ENCODE assay signal across 9 mouse cellular contexts in the genomic region with DNA sequence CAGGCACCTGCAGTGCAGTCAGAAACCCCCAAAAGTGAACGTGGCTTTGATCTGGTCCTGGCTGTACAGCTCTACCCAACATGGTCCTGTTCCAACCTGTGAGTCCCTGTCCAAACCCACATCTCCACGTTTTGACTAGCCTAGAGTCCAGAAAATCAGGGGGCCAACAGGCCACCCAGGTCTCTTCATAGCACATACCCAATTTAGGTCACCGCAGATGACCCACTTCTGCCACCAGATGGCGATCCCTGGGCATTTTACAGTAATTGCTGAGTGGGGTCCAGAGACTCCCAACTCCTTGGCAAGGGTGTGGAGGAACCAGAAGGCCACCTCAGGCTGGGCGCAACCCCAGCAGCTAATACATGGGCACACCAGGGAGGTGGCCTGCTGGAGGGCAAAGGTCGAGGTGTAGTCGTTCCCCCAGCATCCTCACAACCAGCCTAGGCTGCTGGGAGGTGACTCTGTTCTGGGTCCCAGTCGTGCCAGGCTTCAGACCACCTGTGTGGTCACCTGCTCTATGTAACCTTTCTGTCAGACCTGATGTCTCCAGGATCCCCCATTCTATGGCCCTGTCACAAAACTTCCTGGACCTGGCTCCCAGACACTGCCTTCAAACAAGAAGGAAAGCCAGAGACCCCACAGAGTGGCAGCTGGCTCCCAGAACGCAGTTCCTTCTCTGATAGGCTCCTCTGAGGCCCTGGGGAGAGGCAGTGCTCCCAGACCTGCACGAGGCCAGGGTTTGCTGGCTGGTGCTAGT. TPM values are rescaled to one million over a fixed set of nuclear protein-coding genes. Genes with fewer than 3 reads are reported as not detected.
DNase-seq lines count a peak whose midpoint lies in the region; ATAC-seq lines count a peak whose summit lies in the region.
"Had no signal": no experiment of that assay in that cellular context is flagged by ENCODE, and none has a peak within 500 bp of the region (broad histone marks: within the 10 kb centered on the region; RNA-seq: fewer than 3 reads in every experiment).

No protein-coding gene starts in this region.

- no peak overlapping the region for H3K27ac ChIP-seq in liver, embryonic 12.5 days
- H3K27ac ChIP-seq in heart, embryonic 11.5 days (ENCODE audit: low read depth, low read length), result no peak overlapping the region

- no peaks in the 10 kb centered on the region for H3K27me3 ChIP-seq in liver, embryonic 12.5 days (replicated peaks)
- H3K27me3 ChIP-seq in heart, embryonic 11.5 days (ENCODE audit: control insufficient read depth, insufficient read depth, low read length), result no peaks in the 10 kb centered on the region

- H3K9me3 ChIP-seq in liver, embryonic 12.5 days (replicated peaks), result no peaks in the 10 kb centered on the region
- H3K9me3 ChIP-seq in heart, embryonic 11.5 days (replicated peaks; ENCODE audit: control insufficient read depth, low read length), result no peaks in the 10 kb centered on the region

- 31% methylated on average over 10 of the region's 10 CpGs for WGBS in liver, embryonic 12.5 days (ENCODE audit: insufficient replicate concordance)
- 39% methylated on average over 10 of the region's 10 CpGs for WGBS in heart, embryonic 11.5 days (ENCODE audit: insufficient replicate concordance)

- peak; percentile 42 for DNase-seq in liver
- peak; percentile 72 for DNase-seq in cerebellum, adult 11 months
- DNase-seq in kidney, adult 9 months, result peak; percentile 62
- DNase-seq in thymus, postnatal 0 days (ENCODE audit: low spot score), result peak; percentile 46
- DNase-seq in frontal cortex, postnatal 36 days (ENCODE audit: low spot score in 2 of 2), result no peak

- no peak; the same call in 1 of the 2 replicates for ATAC-seq in liver, embryonic 12.5 days
- peak; percentile 48; the same call in 1 of the 2 replicates for ATAC-seq in heart, embryonic 11.5 days (replicated peaks; ENCODE audit: insufficient number of reproducible peaks, low FRiP score, low TSS enrichment)
- ATAC-seq in megakaryocyte progenitor cell, adult 5-6 weeks (replicated peaks; ENCODE audit: poor library complexity), result peak; percentile 49

- H3K4me3 ChIP-seq in liver, embryonic 12.5 days, result no peak overlapping the region
- no peak overlapping the region for H3K4me3 ChIP-seq in heart, embryonic 11.5 days (ENCODE audit: low read depth, low read length)
- H3K4me3 ChIP-seq: myocyte had no signal

- no peak overlapping the region for H3K4me2 ChIP-seq in liver, embryonic 12.5 days
- H3K4me2 ChIP-seq in heart, embryonic 11.5 days, result no peak overlapping the region

- no peaks in the 10 kb centered on the region for H3K36me3 ChIP-seq in liver, embryonic 12.5 days
- no peaks in the 10 kb centered on the region for H3K36me3 ChIP-seq in heart, embryonic 11.5 days (ENCODE audit: control insufficient read depth, insufficient read depth, low read length)

- no peak overlapping the region for H3K9ac ChIP-seq in liver, embryonic 12.5 days
- no peak overlapping the region for H3K9ac ChIP-seq in heart, embryonic 11.5 days (ENCODE audit: low read depth, low read length)

- H3K4me1 ChIP-seq in liver, embryonic 12.5 days, result peaks cover 14% of the 10 kb centered on the region; the same call in 1 of the 2 replicates
- 0 out of 2 replicates have a peak, but pooled peaks cover 5% of the 10 kb centered on the region for H3K4me1 ChIP-seq in heart, embryonic 11.5 days (ENCODE audit: control insufficient read depth, insufficient read depth, low read length)

RNA-seq across cellular contexts. Expression of a gene that starts 16.6 kb away (rescaled TPM):
- polyA plus RNA-seq in liver, embryonic 12.5 days (2016; fragmentation: Nextera tagmentation; extraction: Ambion mirVana), result 0.37 and 0.49 TPM in 2 replicates
- polyA plus RNA-seq in heart, embryonic 11.5 days (2014; fragmentation: Nextera tagmentation; extraction: Ambion mirVana), result 0.24 and 0.35 TPM in 2 replicates
- total RNA-seq in megakaryocyte progenitor cell, adult 5-6 weeks (2015), result 4.7 and 6.3 TPM in 2 replicates
- total RNA-seq in megakaryocyte progenitor cell, adult 5-6 weeks (2017), result 5.6 and 6.3 TPM in 2 replicates
- polyA plus RNA-seq in thymus, postnatal 0 days (2015; fragmentation: Nextera tagmentation; extraction: Ambion mirVana), result 0.21 and 0.31 TPM in 2 replicates

RNA-seq across cellular contexts. Expression of a gene that starts 56.3 kb away (rescaled TPM):
- 10.5 and 11.4 TPM in 2 replicates for polyA plus RNA-seq in liver, embryonic 12.5 days (2016; fragmentation: Nextera tagmentation; extraction: Ambion mirVana)
- 15.1 and 16.0 TPM in 2 replicates for polyA plus RNA-seq in heart, embryonic 11.5 days (2014; fragmentation: Nextera tagmentation; extraction: Ambion mirVana)
- total RNA-seq in megakaryocyte progenitor cell, adult 5-6 weeks (2015), result 5.1 and 5.2 TPM in 2 replicates
- 12.3 and 19.3 TPM in 2 replicates for total RNA-seq in megakaryocyte progenitor cell, adult 5-6 weeks (2017)
- 9.5 and 11.2 TPM in 2 replicates for polyA plus RNA-seq in thymus, postnatal 0 days (2015; fragmentation: Nextera tagmentation; extraction: Ambion mirVana)

Comparison
In these comparisons a context has a peak if more than half of its experiments do, and no peak if none do; other contexts are left out.
1. DNase-seq: peak in liver (single experiment), cerebellum, adult 11 months (single experiment), kidney, adult 9 months (single experiment) and thymus, postnatal 0 days (single experiment); none in frontal cortex, postnatal 36 days (0 of 2).